Mouse (Mus musculus) lung, adult 18-20 months (tissue): ENCODE measurements at regions not wholly inside any gene's neighbourhood (a gene's known extent, or its start where the extent isn't known, plus 50 kb on each side); places are given as distances from the start of the nearest gene placed in this dataset.
"Not testable (repeated sequence)": the region's sequence is repeated elsewhere in the genome, so short reads cannot be mapped to it uniquely, and the experiment has no call there.

Source experiments
- DNase-seq, 2 experiments: peaks; one replicate each; pipeline ENCODE4 v3.0.0; 2022; ENCODE audit warnings: mixed read lengths in 2 of 2

DNA sequence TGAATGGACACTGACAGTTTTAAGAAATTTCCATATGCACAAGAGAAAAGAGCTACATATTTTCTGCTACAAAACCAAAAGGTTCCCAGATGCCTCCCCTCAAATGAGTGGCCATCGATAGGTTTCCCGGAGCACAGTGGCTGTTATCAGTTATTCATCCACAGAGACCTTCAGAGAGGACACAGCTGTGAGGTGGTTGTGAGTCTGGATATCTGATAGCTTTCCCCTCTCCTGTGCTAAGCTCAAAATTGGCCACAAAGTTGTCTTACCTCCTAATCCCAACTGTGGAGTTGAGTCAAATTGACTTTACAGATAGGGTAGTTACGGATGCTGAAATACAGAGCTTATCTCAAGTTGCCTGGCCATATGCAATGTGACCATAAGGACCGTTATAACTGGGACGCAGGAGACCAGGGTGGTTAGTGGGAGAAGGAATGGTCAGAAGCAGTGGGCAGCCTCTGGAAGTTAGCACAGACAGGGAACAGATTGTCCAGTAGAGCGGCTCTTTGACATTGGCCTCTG is 93.3 kb upstream of the Zfp706 start:
- DNase-seq = no peak

DNA sequence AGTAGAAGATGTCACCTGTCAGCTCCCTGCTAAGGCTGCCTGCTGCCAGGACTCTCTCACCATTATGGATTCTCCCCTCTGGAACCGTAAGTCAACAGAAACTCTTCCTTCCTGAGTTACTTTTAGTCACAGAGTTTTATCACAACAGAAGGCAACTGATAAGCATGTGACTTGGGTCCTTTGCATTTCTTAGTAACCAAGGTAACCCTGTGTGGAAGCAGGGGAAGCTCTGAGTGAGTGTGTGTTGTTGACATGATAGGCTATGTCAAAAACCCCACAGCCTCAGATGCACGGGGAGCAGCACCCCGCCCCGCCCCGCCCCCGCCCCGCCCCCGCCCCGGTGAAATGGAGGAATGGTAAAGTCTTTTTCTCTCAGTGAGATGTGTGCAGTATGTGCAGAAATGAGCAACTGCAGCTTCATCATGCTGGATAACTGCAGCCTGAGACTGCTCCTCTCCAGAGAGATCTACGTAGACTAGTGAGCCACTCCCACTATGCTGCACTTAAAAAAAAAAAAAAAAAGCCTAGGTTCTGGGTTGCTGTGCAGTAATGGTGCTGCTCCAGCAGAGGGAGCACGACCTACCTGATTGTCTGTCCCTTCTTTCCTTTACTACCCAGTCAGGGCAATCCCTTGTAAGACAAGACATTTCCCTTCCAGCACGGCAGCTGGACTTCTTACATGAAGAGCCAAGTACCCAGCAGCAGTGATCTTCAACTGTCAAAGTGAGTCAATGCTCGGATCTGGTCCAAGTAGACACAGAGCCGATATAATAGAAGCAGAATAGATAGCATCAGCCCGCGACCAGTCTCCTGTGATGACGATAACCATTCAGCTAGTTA is 92.6 kb upstream of the Zfp706 start:
- peak; percentile 40 to 59 for DNase-seq

DNA sequence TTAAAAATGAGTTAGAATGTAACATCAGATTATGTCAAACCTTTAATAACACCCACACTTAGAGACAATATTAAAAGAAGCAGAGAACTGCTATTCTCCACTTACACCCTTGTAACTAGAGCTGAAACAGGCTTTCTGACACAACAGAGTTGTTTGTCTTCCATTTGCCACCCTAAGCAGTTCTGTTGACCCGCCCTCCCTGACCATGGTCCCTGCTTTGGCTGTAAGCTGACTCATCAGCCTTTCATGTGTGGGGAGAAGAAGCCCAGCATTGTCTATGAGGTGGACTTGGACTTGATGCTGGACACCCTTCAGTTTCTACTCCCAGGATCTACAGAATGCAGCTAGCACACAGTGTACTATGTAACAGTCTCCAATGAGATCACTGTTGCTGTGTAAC is 91.6 kb upstream of the Zfp706 start:
- DNase-seq = no peak

DNA sequence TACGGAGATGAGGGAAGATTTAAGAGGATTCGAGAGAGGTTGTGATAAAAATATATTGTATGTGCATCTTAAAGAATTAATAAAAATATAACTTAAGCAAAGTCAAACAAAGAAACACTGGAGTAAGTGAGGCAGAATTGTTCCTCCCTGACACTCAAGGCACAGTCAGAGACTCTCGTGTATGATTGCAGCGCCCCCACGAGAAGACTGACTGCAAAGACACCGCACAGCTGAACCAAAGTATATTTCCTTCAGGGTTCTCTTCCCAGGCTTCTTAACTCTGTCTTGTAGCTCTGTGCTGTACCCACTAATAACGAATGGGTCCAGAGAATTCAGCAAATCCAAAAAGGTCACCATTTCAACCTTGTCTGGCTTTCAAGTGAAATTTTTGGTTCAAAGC is 89.9 kb upstream of the Zfp706 start:
- no peak for DNase-seq

DNA sequence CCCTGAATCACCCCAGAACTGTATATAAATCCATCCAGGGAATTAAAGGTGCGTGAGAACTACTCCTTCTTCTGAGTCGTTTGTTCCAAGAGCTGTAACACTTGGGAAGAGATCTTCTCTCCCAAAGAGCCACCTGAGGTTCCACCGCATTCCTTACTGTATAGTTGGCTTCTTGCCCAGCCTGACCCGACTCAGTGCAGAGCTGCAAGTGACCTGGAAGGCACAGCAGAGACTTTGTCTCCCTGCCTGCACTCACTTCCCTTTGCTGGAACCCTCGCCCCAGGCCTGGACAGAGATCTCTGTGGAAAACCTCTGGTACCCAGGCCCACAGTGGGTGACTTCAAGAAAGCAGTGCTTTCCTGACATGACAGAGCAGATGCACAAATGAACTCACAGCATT is 83.6 kb upstream of the Zfp706 start:
- DNase-seq = not testable (repeated sequence)

DNA sequence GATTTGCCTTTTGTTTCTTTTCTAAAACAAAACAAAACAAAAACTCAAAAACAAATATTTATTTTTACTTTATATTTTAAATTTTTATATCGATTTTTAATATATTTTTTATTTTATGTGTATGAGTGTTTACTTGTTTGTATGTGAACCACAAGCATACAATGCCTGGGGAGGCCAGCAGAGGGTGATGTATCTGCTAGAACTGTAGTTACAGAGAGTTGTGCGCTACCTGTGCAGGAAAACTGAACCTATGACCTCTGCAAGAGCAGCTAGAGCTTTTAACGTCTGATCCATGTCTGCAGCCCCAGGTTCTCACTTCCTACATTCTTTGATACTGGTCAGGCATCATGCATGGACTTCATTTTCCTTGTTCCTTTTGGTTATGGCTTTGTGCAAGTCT is 76.2 kb upstream of the Zfp706 start:
- no peak for DNase-seq

DNA sequence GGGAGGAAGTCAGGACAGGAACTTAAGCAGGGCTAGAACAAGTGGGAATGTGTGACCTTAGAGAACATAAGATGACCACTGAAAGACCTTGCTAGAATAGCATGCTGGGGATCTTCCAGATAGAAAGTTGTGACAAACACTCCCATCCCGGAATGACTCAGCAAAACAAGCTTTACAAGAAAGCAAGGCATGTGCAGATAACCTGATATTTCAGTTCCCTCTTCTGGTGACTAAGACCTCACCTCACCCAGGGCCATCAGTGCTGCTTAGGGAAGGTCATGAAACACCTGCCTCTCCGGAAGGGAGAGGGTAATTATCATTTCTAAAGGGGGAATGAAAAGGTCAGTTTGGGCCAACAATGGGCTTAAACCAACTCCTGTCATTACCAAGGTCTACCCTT is 74.3 kb upstream of the Zfp706 start:
- DNase-seq = no peak

DNA sequence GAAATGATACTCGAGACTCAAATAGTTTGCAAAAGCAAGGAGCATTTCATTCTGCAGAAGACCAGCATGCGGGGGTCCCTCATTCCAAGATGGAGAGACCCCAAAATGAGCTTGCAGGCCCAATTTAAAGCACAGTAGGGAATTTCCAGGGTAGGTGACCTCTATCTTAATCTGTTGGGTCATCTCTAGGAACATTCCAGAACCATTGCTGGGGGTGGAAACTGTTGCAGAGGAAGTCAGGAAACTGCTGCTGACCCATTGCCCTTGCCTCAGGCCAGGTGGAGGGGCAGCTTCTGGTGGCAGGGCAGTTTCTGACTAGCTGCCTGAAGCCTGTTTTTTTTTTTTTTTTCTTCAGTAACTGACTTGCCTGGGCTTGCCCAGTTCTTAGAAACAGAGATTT is 73.4 kb upstream of the Zfp706 start:
- DNase-seq = no peak

DNA sequence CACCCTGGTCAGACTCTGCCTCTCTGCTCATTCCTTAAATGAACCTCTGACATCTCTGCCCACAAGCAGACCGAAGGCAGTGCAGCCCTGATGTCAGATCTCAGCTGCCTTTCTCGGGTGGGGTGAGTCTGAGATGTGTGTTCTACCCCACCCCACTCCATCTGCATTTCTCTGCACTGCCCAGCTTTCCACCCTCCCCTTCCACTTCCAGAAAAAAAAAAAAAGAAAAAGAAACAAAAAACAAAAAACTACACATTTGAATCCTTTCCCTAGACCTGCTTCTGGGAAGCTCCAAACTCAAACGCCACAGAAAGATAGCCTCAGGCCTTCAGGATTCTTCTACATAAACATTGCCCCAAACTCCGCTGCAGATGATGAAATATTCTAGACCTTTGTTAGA is 72.8 kb upstream of the Zfp706 start:
- no peak for DNase-seq

DNA sequence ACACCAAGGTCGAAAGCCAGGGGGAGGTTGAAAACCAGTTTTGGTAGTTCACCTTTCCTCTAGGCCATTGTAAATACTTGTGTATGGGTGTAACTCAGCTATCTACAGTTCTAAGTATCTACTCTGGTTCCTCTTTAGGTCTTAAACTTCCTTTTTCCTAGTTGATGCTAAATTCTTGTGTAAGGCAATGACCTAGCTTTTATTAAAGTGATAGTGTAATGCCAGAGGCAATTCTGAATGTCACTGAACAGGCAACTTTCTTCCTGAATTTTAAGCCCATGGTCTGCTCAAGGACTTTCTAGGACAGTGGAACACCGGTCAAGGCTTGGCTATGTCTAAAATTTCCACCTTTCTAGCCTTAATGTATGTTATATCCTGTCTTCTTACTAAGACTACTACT is 66.6 kb upstream of the Zfp706 start:
- not testable (repeated sequence) for DNase-seq

DNA sequence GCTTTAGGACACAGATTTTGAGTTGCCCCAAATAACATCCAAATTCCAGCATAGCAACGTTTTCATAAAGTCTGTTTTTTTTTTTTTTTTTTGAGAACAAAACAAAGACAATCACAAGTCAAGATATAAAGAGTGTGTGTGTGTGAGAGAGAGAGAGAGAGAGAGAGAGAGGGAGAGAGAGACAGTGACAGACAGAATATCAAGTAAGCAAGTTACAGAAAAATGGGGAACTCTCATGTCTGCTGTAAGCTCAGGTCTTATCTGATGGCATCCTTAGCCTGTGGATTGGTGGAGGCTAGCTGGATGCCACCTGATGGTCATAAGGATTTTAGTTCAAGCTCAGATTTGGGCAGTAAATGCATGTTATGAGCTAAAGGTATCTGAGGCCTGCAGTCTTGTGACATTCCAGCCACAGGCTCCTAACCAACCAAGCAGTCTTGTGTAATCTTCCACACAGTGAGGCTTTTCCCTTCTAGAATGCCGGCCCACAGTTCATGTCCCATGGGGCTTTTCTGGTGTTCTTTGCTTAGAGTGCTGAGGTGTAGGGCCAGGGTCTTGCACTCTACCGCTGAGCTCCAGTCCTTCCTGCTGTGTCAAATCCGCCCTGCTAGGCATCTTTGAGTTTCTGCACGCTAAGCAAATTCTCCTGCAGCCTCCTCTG is 64.8 kb upstream of the Zfp706 start:
- no peak for DNase-seq

DNA sequence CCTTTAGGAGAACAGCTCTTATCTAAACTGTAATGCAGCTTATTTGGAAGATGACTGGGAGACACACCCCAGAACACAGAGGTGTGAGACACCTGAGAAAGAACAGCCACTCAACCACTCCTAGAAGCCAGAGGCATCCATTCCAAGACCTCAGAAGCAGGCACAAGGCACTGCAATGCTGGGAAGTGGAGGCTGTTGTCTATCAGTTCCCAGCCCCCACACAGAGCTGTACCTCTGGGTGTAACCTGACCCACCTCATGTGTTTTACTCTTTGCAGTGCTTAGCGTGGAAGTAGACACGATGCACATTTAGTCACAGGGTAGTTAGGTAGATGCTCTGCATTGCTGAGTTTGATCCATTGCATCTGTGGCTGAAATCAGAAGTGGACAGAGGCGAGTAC is 62.6 kb upstream of the Zfp706 start:
- no peak for DNase-seq

DNA sequence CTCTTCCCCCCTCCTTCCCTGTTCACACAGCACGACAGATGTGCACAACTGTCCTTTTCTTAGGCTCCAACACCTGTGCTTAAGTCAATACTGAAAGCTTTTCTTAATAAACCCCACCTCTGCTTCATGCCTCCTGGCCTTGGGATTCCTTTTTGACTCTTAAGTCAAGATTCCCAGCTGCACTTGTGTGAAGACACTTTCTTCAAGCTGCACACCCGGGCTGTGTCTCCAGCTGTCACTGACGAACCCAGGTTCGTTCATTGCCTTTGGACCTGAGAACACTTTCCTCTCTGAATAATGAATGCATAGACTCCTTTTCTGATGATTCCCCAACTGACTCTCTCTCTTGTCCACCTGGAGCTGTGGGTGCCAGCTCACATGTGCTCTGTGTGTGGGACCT is 59.8 kb upstream of the Zfp706 start:
- no peak for DNase-seq

DNA sequence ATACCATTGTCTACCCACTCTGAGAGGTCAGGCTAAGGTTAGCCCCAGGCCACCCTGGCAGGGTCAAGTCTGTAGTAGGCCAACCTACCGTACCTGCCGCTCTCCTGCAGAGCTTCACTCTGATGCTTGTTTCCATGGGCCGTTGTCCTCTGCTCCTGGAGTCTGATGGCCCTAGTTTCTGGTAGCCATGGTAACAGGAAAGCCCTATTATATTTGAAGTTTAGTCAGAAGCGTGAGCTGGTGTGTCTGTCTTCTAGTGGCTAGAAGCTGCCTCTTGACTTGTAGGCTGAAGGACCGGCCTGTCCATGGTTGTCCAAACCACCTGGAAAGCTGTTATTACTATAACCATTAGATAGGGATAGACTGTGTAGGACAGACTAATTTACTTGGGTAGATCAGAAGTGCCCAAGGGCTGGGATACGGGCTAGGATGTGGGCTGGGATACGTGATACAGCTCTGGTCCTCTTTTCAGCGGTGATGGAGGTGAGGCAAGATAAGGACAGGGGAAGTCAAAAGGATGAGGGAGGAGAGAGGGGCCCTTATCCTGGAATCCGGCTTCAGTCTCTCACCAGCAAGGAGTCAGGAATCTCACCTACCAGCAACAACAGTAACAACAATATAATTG is 58.5 kb upstream of the Zfp706 start:
- DNase-seq = no peak

DNA sequence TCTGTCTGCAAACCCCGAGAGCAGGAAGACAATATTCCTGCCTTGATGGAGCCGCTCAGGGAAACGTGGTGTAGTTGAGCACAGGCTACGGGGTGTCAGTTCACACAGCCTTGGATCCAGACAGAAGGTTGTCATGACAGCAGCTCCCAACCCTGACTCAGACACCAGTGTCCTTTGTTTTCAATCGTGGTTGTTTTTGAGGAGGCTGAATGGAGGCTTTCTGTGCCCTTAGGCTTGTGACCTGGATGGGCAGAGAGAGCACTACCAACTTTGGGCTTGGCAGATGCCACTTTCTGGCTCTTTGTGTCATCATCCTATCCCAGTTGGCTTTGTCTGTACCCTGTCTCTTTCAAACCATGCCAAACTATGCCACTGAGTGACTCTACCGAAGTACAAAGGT is 57.8 kb upstream of the Zfp706 start:
- DNase-seq = no peak

DNA sequence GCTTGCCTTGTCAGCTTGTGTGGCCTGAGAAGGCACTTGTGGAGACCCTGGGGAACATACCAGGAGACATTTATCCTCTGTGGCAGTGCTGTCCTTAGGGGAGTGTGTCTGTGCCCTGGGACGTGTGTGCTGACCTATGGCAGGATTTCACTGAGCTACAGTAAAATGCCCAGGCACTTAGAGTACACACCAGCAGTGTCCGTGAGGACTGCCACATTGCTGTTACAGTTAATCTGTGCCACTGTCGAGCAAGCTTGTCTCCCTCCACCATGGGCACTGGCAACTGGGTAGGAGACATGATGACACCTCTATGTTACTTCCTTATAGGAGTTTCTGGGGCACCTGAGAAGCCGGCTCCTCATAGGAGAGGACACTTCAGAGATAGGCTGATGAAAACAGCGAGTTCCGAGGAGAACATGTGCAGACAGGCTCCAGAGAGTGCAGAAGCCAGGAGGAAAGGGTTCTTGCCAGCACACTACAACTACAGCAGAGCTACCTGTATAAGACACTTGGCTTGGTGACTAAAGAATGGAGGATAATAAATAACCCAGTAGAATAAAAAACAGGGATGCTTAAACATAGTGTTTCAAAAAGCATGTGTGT is 56.3 kb upstream of the Zfp706 start:
- no peak for DNase-seq

DNA sequence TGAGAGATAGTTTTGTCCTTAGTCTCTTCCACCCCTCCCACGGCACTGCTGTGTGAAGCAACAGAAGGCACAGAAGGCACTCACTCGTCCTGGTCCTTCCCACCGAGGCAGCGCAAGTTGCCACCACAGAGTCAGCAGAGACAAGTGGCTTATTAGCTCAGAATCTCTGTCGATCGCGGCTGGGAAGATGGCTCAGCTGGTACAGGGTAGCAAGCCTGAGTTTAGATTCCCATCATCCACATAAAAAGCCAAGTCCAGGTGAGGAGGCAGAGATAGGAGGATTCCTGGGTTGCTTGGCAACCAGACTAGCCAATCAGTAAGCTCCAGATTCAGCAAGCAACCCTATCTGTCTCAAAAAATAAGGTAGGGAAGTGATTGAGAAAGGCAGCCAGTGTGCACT is 55.0 kb upstream of the Zfp706 start:
- no peak for DNase-seq

DNA sequence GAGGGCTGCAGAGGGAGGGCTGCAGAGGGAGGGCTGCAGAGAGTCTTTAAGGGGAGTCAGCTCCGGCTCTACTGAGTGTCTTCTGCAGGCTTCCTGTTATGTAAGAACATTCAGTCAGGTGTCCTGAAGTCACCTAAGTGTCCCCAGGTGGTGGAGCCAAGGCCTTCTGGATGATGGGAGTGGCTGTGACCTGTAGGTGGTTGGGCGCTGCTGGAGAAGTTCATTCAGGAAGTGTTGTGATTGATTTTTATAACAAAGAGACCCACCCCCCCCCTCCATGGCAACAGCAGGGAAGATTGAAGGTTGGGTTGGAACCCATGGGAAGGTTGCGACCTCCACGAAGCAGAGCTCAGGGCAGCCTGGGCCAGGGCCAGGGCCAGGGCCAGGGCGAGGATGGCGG is 53.9 kb upstream of the Zfp706 start:
- DNase-seq = no peak

DNA sequence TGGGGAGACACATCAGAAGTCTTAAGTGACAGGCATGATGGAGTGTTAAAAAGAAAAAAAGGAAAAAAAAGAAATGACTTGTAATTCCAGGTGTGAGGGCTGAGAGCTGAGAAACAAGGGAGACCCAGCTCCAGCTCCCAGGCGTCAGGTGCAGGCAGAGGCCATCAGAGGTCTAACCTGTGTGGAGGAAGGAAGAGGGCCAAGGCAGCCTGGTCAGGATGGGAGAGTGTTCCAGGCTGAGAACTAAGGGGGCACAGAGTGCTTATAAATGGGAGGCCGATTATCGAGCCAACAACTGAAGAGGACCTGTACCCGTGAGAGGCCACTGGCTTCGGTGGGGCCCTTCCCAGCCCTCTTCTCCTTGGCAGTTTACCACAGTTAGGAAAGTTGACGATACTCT is 53.3 kb upstream of the Zfp706 start:
- DNase-seq = no peak
